Comparison of ENCODE assay signal across 13 mouse cellular contexts in the genomic region with DNA sequence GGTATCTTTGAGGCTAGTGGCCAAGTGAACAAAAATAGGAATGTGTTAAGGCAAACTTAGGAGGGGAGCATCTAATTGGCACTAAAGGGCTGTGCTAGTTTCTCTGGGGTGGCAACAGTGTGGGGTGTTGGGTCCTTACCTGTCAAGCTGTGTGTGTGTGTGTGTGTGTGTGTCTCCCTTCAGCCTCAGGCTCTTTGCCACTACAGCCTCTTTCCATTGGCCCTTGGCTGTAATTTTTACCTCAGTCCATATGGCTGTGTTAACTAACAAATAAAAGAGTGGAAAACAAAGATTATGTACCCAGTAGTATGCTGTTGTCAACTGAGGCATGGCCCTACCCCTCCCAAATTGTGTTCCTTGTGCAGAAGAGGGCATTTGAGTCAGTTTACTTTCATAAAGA. TPM values are rescaled to one million over a fixed set of nuclear protein-coding genes. Genes with fewer than 3 reads are reported as not detected.
A peak's percentile ranks its signal among the peaks of the same experiment; 100 is the strongest.
DNase-seq lines count a peak whose midpoint lies in the region; ATAC-seq and TF ChIP-seq lines count a peak whose summit lies in the region.
"Had no signal": no experiment of that assay in that cellular context is flagged by ENCODE, and none has a peak within 500 bp of the region (broad histone marks: within the 10 kb centered on the region; RNA-seq: fewer than 3 reads in every experiment).

No protein-coding gene starts in this region.

- no peak overlapping the region for H3K27ac ChIP-seq in embryonic facial prominence, embryonic 10.5 days (replicated peaks)
- H3K27ac ChIP-seq in forebrain, embryonic 13.5 days, result no peak overlapping the region; the same call in 1 of the 2 replicates
- H3K27ac ChIP-seq in hindbrain, embryonic 15.5 days (replicated peaks), result no peak overlapping the region; the same call in 1 of the 2 replicates
- H3K27ac ChIP-seq in midbrain, postnatal 0 days (ENCODE audit: low read depth, low read length), result 0 out of 2 replicates have a peak overlapping the region, but pooled peaks have one; percentile 1
- H3K27ac ChIP-seq: heart, embryonic 15.5 days; liver, embryonic 12.5 days had no signal

- H3K9ac ChIP-seq in forebrain, embryonic 13.5 days, result peak overlapping the region; percentile 72
- H3K9ac ChIP-seq in hindbrain, embryonic 15.5 days, result peak overlapping the region; percentile 30; the same call in 1 of the 2 replicates
- peak overlapping the region; percentile 70; the same call in 1 of the 2 replicates for H3K9ac ChIP-seq in midbrain, postnatal 0 days (replicated peaks; ENCODE audit: low read length, poor library complexity, severe bottlenecking)
- H3K9ac ChIP-seq: heart, embryonic 15.5 days; liver, embryonic 12.5 days had no signal

- TF ChIP-seq CTCF in midbrain, postnatal 0 days (IDR thresholded peaks at IDR 0.05), result no peak

- H3K4me1 ChIP-seq in embryonic facial prominence, embryonic 10.5 days, result peaks cover 11% of the 10 kb centered on the region
- H3K4me1 ChIP-seq in forebrain, embryonic 13.5 days, result peaks cover 81% of the 10 kb centered on the region
- H3K4me1 ChIP-seq in hindbrain, embryonic 15.5 days (replicated peaks), result peaks cover 66% of the 10 kb centered on the region
- H3K4me1 ChIP-seq in midbrain, postnatal 0 days (ENCODE audit: insufficient read depth, low read length), result peaks cover 22% of the 10 kb centered on the region
- H3K4me1 ChIP-seq: heart, embryonic 15.5 days; liver, embryonic 12.5 days had no signal

- no peaks in the 10 kb centered on the region for H3K36me3 ChIP-seq in embryonic facial prominence, embryonic 10.5 days (replicated peaks)
- H3K36me3 ChIP-seq in forebrain, embryonic 13.5 days (ENCODE audit: poor library complexity, severe bottlenecking), result no peaks in the 10 kb centered on the region
- H3K36me3 ChIP-seq in hindbrain, embryonic 15.5 days, result no peaks in the 10 kb centered on the region
- H3K36me3 ChIP-seq in midbrain, postnatal 0 days (ENCODE audit: insufficient read depth, low read length), result no peaks in the 10 kb centered on the region
- H3K36me3 ChIP-seq: heart, embryonic 15.5 days; liver, embryonic 12.5 days had no signal

- ATAC-seq in forebrain, embryonic 13.5 days, result no peak
- ATAC-seq in hindbrain, embryonic 15.5 days (ENCODE audit: low FRiP score, low read depth), result no peak
- ATAC-seq in midbrain, postnatal 0 days (ENCODE audit: low FRiP score), result no peak
- no peak for ATAC-seq in erythroblast, adult 5-6 weeks (replicated peaks; ENCODE audit: low FRiP score, poor library complexity, severe bottlenecking)
- ATAC-seq: CD4-positive, CD25-positive, alpha-beta regulatory T cell, adult 4 months; liver, embryonic 12.5 days; lung, postnatal 0 days had no signal

- peak overlapping the region; percentile 1; the same call in 1 of the 2 replicates for H3K4me3 ChIP-seq in embryonic facial prominence, embryonic 10.5 days
- H3K4me3 ChIP-seq in forebrain, embryonic 13.5 days, result peak overlapping the region; percentile 54
- H3K4me3 ChIP-seq in hindbrain, embryonic 15.5 days, result peak overlapping the region; percentile 50
- peak overlapping the region; percentile 55 for H3K4me3 ChIP-seq in midbrain, postnatal 0 days (ENCODE audit: low read depth, low read length)
- H3K4me3 ChIP-seq: heart, embryonic 15.5 days; liver, embryonic 12.5 days had no signal

- peaks cover 7% of the 10 kb centered on the region; the same call in 1 of the 2 replicates for H3K27me3 ChIP-seq in embryonic facial prominence, embryonic 10.5 days (replicated peaks; ENCODE audit: low read depth, poor library complexity, severe bottlenecking)
- H3K27me3 ChIP-seq in forebrain, embryonic 13.5 days, result no peaks in the 10 kb centered on the region
- H3K27me3 ChIP-seq in hindbrain, embryonic 15.5 days, result no peaks in the 10 kb centered on the region
- H3K27me3 ChIP-seq in midbrain, postnatal 0 days (ENCODE audit: insufficient read depth, low read length), result no peaks in the 10 kb centered on the region

- no peaks in the 10 kb centered on the region for H3K9me3 ChIP-seq in embryonic facial prominence, embryonic 10.5 days
- no peaks in the 10 kb centered on the region for H3K9me3 ChIP-seq in forebrain, embryonic 13.5 days (replicated peaks)
- H3K9me3 ChIP-seq in hindbrain, embryonic 15.5 days, result no peaks in the 10 kb centered on the region
- H3K9me3 ChIP-seq in midbrain, postnatal 0 days (ENCODE audit: low read length), result no peaks in the 10 kb centered on the region
- H3K9me3 ChIP-seq: heart, embryonic 15.5 days; liver, embryonic 12.5 days had no signal

- DNase-seq in embryonic facial prominence, embryonic 10.5 days (ENCODE audit: low spot score), result no peak
- DNase-seq in midbrain, postnatal 0 days (ENCODE audit: low spot score), result no peak
- DNase-seq in kidney, adult 9 months, result no peak
- DNase-seq in frontal cortex, postnatal 36 days (ENCODE audit: low spot score in 2 of 2), result no peak
- DNase-seq: layer of hippocampus, adult 9-11 months had no signal

- H3K4me2 ChIP-seq in forebrain, embryonic 13.5 days, result peak overlapping the region; percentile 78
- peak overlapping the region; percentile 71 for H3K4me2 ChIP-seq in hindbrain, embryonic 15.5 days
- peak overlapping the region; percentile 76 for H3K4me2 ChIP-seq in midbrain, postnatal 0 days (ENCODE audit: low read depth, low read length, poor library complexity, severe bottlenecking)
- H3K4me2 ChIP-seq: heart, embryonic 15.5 days; liver, embryonic 12.5 days had no signal

RNA-seq across cellular contexts. Expression of gene Myt1, which starts 5.3 kb away (rescaled TPM):
- 7.4 and 7.5 TPM in 2 replicates for polyA plus RNA-seq in embryonic facial prominence, embryonic 10.5 days (2016; fragmentation: Nextera tagmentation; extraction: Ambion mirVana)
- polyA plus RNA-seq in forebrain, embryonic 13.5 days (2015; fragmentation: Nextera tagmentation; extraction: Ambion mirVana), result 39.9 and 40.9 TPM in 2 replicates
- 14.8 and 19.1 TPM in 2 replicates for polyA plus RNA-seq in hindbrain, embryonic 15.5 days (2015; fragmentation: Nextera tagmentation; extraction: Ambion mirVana)
- total RNA-seq in midbrain, postnatal 0 days (2014; rRNA removed), result 47.7 and 57.4 TPM in 2 replicates
- 5.5 and 7.6 TPM in 2 replicates for polyA plus RNA-seq in midbrain, postnatal 0 days (2015; fragmentation: Nextera tagmentation; extraction: Ambion mirVana)
- not detected in 2 replicates for total RNA-seq in erythroblast, adult 5-6 weeks (2015; ENCODE audit: low replicate concordance)
- not detected in 2 replicates for total RNA-seq in erythroblast, adult 5-6 weeks (2017; ENCODE audit: low replicate concordance)
- polyA plus RNA-seq: CD4-positive, CD25-positive, alpha-beta regulatory T cell, adult 4 months; lung, postnatal 0 days had no signal

RNA-seq across cellular contexts. Expression of gene Oprl1, which starts 53.6 kb away (rescaled TPM):
- polyA plus RNA-seq in embryonic facial prominence, embryonic 10.5 days (2016; fragmentation: Nextera tagmentation; extraction: Ambion mirVana), result 2.6 and 3.1 TPM in 2 replicates
- polyA plus RNA-seq in forebrain, embryonic 13.5 days (2015; fragmentation: Nextera tagmentation; extraction: Ambion mirVana), result 33.5 and 48.2 TPM in 2 replicates
- polyA plus RNA-seq in hindbrain, embryonic 15.5 days (2015; fragmentation: Nextera tagmentation; extraction: Ambion mirVana), result 83.9 and 86.4 TPM in 2 replicates
- total RNA-seq in midbrain, postnatal 0 days (2014; rRNA removed), result 195 and 210 TPM in 2 replicates
- 88.1 and 93.6 TPM in 2 replicates for polyA plus RNA-seq in midbrain, postnatal 0 days (2015; fragmentation: Nextera tagmentation; extraction: Ambion mirVana)
- not detected in 2 replicates for total RNA-seq in erythroblast, adult 5-6 weeks (2015; ENCODE audit: low replicate concordance)
- 1.3 TPM in 1 of 2 replicates, not detected in the other for total RNA-seq in erythroblast, adult 5-6 weeks (2017; ENCODE audit: low replicate concordance)
- total RNA-seq: gastrocnemius, postnatal 4 days had no signal
- polyA plus RNA-seq: CD4-positive, CD25-positive, alpha-beta regulatory T cell, adult 4 months had no signal

Comparison
In these comparisons a context has a peak if more than half of its experiments do, and no peak if none do; other contexts are left out.
1. H3K4me3 ChIP-seq: peak in every context shown above with its lines; median percentile 55 in midbrain, postnatal 0 days; 54 in forebrain, embryonic 13.5 days; 50 in hindbrain, embryonic 15.5 days; 1 in embryonic facial prominence, embryonic 10.5 days.